Mouse (Mus musculus): Measurements from ENCODE around the gene Traf3ip2.

Gene Traf3ip2

DNA sequence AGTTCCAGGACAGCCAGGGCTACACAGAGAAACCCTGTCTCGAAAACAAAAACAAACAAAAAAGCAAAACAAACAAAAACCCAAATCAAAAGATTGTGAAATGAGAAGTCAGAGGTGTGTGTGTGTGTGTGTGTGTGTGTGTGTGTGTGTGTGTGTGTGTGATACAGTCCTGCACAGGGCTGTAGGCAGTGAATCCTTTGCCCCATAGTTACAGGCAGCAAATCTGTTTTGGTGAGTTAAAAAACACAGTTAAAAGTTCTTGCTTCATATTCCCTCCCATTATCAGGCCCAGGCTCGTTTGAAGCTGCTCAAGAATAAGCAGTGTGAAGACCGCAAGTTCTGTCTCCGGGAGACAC is at the start of gene Traf3ip2:
TSS of gene Traf3ip2 (plus strand) at position 302 of the 356 bp plus-strand sequence.
- no peak for DNase-seq

DNA sequence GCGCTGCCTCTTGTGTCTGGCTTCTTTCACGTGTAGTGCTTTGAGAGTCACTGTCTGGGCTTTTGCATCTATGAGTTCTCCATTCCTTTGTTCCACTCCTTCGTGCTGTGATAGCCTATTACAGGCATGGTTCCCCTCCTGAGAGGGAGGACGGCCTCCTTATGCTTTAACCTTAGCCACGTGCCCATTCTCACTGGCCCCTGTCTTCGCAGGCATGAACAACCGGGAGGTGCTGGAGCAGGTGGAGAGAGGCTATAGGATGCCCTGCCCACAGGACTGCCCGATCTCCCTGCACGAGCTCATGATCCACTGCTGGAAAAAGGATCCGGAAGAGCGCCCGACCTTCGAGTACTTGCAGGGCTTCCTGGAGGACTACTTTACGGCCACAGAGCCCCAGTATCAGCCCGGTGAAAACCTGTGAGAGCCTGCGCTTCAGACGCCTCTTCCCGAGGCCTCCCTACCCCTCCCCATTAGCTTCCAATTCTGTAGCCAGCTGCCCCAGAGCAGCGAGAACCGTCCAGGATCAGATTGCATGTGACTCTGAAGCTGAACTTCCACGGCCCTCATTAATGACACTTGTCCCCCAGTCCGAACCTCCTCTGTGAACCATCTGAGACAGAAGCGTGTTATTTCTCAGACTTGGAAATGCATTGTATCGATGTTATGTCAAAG is 49.0 kb upstream of the Traf3ip2 start:
- DNase-seq, result no peak

DNA sequence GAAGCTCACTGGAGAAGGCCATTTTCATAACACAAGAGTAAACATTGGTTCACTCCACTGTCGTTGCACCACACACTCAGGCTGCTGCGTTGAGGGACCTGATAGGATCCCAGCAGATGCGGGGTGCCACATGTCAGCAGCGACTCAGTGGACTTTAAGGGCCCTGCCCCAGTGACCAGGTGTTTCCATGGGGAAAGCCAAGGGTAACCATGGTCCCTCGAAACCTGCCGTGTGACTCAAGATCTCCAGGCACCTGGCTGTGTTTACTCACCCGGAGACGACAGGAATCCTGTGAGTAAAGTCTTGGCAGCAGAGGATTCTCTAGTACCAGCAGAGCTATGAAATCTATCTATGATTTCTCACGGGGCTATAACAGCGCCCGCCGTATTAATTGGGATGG is 45.8 kb upstream of the Traf3ip2 start:
- DNase-seq, result no peak

DNA sequence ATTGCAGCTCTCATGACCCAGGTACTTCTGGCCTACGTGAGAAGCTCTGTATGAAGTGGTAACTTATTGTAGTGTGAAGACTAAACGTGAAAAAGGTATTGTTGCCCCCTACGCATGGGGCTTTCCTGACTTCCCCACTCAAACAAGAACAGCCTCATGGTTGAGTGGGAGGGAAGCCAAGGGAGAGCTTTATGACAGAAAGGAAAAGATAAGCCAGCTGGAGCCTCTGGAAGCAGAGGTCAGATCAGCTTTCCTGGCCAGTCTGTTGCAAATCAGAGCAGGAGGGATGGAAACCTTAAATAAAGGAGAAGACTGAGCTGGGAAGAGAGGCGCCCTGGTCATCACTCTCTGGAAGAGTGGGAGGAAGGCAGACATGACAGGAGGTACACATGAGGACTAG is 43.7 kb upstream of the Traf3ip2 start:
- DNase-seq, result no peak

DNA sequence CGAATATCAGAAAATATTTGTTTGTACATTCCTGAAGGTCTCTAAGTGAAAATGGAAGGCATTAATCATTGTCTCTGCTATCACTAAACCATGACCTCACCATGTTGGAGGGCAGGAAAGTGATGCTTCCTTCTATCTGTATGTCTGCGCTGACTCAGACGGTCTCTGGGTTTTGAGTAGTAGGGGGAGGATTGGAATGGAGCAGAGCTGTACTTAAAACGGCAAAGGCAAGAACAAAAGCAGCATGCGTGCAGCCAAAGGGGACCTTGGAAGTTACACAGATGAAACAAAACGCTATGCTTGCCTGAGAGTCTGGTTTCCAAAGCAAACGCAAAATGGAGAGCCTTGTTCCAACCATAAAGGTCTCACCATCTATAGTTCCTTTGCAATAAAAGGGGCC is 41.7 kb upstream of the Traf3ip2 start:
- no peak for DNase-seq

DNA sequence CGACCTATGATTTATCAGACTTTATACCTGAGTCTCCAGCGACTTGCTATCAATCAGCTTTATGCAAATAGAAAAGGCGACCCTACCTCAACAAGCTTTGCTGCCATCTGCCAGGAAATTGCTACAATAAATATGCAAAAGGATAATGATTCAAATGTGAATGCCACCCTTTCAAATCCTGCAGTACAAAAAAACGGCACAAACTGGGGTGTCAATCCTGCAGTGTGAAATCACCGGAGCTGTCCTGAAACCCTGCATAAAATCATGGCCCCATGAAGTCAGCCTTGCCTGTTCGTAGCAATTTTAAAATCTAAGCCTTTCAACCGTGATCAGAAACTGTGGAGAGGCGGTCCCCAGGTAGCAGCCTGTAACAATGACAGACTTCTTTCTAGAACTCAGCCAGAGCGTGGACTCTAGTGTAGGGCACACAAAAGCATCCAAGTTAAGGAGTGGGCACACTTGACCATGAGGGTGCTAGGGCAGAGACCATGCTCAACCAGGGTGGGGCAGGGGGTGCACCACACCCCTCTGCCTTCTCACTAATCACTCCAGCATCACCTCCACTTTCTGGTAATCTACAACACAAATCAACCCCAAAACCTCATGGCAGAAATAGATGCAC is 40.6 kb upstream of the Traf3ip2 start:
- no peak for DNase-seq

DNA sequence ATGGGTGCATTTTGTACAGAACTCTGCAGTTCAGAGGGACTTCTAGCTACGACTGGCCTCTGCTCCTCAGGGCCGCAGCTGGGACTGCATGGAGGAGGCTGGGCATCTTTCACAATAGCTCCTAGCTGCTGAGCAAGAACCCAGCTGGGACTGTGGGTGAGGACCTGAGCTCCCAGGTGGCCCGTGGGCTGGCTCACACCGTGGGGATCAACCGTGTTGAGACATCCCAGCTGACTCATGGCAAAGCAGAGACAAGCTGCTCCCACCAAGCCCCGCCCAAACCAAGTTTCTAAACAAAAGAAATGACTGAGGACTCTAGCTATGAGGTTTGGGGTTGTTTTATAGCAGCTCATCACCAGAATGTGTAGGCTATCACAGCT is 40.1 kb upstream of the Traf3ip2 start:
- DNase-seq, result no peak

DNA sequence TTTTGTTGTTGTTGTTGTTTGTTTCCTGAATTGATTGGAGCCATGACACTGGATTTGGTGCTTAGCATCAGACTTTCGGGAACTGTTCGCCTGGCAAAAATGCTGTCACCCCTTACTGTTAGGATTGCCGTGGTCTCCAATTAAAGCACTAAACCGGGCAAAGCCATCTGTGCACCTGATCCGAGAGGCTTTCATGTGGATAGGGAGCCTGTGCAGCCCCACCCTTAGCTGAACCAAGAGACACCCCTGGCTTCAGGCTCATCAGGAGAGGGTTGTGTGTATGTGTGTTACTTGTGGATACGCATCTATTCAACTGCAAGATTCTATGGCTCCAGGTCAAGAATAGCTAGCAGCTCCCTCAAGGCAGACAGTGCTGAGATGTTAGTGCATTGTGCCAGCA is 36.3 kb upstream of the Traf3ip2 start:
- peak in 1 of 2 experiments; percentile 38 for DNase-seq

DNA sequence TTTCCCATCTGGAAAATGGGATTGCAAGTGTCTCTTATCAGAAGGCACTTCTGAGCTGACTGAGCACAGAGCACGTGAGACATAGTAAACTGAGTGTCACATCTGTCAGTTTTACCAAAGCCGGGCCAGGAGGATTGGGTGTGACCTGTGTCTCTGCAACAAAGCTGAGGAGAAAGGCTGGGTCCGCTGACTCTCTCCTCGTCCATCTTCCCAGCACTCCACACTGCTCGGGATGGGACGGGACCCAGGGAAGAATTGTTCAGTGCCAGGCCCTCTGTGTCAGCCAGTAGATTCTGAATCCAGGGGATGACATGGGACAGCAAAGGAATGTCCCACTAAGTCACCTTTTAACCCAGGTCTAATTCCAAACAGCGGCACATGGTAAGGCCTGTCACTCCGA is 32.3 kb upstream of the Traf3ip2 start:
- DNase-seq, result no peak

DNA sequence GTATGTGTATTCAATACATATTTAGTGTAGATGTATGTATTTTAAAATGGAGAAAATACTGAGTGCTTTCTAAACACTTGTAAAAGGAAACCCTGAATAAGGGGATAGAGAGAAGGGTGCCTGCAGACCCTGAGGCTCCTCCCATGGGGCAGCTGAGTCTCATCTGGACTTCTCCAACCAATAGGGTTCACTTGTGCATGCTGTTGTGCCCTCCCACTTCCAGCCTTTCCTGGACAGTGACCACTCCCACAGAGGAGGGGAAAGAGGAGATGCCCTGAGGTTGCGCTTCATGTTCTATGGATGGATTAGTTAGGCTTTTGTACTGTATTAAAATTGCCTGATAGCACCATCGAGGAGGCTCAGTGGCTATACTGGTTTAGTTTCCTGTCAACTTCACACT is 30.3 kb upstream of the Traf3ip2 start:
- DNase-seq, result no peak

DNA sequence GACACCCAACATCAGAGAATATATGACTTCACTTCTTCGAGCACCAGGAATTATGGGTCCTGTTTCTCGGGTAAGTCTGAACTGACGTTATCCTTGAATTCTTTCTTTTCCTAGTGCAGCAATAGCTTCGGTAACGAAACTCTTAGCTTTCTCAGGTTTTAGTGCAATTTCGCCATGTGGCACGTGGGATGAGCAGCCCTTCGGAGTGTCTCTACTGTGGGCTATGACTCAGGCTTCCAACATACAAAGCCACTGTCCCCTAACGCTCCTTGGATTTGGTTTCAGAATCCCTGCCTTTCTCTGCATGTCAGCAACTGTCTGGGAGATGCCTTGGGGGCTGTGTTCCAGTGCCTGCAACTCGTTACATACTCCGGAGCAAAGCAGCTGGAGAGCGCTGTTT is 29.0 kb upstream of the Traf3ip2 start:
- DNase-seq, result no peak

DNA sequence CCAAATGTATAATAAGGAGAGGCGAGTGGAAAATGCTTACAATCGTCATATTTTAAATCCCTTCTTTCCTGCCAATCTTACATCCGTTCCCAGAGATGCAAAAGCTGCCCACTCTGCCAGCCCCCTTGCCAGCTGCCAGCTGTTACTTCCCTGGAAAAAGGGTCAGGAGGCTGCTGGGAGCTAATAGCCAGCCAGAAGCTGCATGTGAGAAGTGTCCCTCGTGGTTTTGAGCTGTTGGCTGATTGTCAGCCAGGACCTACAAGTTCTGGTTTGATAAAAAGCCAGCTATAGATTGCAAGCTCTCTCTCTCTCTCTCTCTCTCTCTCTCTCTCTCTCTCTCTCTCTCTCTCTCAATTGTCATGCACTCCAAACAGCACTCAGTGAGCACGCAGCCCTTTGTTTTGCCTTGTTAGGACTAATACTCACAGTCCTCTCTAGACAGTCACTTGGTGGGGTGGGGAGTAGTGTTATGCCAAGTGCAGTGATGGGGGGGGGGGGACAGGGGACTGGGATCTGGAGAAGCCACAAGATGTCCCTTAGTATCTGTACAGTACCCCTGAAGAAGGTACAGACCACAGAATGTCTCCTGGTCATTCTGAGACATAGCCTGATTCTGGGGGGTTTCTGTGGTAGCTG is 25.3 kb upstream of the Traf3ip2 start:
- no peak for DNase-seq

DNA sequence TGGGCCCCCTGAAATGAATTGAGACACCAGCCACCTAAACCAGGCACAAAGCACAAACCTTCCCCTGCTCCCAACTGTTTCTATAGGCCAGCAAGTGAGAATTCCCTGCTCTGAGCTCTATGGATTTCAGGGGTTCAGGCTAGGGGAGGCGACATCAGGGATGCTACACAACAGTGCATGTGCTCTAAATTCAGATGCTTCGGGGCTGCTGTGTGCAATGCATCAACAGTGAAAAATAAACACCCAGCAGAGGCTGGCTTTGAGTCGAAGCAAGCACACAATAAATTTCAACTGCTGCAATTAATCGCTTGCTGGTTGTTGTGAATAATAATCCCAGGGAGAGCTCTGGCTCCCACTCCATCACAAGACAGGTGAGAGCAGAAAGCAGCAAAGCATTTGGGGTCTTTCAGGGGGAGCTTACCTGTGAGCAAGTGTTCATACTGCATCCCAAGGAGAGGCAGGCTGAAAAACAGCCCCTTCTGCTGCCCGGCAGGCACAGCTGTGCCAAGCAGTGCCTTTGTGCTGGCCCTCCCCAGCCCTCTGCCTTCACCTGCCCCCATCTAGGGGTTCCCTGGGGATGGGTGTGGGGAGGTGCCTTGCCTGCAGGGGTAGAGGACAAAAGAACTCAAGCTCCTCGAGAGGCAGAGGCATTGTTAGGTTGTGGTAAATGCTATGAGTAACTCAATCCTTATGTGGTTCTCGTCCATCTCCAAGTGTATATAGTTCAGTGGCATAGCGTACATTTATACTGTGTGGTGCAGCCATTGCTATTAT is 24.6 kb upstream of the Traf3ip2 start:
- no peak for DNase-seq

DNA sequence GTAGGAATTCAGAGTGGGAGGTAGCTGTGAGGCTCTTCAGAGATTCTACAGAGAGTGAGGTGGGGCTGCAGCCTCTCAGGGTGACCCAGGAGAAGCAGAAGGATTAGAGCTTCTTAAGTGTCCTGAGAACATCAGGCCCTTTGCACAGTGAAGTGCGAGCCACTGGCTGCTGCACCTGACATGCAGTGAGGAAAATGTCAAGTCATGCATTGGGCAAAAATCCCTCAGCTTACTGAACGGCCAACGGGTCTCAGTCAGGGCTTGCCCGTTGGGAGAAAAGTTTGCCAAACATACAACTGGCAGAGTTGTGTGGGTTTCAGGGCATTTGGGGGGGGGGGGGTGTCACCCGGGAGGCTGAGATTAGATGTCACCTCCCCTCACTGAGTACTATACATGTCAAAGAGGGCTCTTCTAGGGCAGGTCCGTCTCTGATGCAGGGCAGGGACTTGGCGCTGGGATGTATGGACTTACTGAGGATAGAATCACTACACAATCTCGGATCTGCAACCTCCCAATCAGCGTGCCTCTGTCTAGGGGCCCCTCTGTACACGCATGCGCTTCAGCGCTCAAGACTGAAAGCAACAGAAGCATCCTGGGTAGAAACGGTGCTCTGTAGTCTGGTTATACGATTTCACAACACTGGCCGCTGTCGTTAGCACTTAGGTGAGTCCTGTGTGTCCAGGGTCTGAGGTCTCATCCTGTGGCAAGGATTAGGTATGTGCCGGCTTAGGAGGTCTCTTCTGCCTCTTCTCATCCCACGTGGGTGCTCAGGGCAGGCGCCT is 22.8 kb upstream of the Traf3ip2 start:
- DNase-seq, result no peak

DNA sequence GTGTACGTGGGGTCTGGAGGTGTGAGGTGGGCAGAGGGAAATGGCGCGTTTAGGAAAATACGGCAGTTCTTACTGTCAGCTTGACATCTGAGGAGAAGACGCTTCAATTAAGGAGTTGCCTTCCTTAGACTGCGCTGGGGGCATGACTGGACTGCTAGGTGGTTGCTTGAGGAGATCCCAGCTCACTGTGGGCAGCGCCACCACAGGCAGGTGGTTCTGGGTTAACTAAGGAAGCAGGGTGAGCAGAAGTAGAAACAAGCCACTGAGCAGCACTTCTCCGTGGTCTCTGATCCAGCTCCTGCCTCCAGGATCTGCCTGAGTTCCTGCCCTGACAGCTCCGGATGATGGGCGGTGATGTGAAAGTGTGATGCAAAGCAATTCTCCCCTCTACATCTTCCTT is 22.1 kb upstream of the Traf3ip2 start:
- no peak for DNase-seq

DNA sequence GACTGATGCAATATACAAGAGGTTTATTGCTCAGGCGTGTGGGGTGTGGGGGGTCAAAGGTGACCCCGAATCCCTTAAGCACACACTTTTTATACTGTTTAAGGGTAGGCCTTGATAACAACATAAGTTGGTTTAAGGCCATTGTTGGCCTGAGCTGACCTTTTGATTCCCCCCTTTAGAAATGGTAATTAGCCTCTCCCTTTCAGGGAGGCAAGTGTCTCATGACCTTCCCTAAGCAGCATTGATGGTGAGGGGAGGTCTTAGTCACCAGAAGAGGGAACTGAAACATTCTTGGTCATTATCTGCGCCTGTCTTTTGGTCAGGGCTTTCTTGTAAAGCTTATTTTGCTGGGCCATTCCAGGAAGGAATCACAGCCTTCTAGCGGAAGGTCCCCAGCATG is 20.2 kb upstream of the Traf3ip2 start:
- DNase-seq, result no peak

DNA sequence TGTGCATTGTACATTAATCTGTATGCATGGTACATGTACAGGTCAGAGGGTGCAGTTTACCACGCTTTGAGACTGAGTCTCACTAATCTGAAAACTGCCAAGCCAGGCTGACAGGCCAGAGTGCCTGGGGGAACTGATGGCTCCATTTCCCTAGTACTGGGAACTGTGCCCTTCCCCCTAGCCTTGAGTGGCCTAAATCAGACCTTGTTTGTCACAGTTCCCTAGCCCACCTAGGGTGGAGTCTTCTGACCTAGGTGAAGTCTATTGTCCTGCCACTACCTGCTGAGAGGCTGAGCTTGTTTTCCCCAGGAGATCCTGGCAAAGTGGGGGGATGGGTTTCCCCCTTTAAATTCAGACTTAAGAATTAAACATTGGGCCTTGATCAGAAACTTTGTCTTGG is 18.0 kb upstream of the Traf3ip2 start:
- DNase-seq, result no peak

DNA sequence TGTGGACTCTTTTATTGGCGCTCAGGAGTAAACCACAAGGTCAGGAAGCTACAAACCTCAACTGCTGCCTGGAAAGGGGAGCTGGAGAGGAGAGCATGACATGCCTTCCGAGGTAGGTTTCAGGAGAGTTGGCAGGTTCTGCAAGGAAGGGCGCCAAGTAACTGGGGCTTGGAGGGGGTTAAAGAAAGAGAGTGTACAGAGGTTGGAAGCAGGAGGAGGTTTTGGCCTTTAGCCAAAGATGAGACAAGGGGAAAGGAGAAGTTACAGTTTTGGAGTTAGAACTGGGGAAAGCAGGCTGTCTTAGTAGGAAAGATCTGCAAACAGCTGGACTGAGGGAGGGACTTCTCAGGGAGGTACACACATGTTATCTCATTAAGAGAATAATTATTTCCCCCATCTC is 16.9 kb upstream of the Traf3ip2 start:
- DNase-seq, result no peak

DNA sequence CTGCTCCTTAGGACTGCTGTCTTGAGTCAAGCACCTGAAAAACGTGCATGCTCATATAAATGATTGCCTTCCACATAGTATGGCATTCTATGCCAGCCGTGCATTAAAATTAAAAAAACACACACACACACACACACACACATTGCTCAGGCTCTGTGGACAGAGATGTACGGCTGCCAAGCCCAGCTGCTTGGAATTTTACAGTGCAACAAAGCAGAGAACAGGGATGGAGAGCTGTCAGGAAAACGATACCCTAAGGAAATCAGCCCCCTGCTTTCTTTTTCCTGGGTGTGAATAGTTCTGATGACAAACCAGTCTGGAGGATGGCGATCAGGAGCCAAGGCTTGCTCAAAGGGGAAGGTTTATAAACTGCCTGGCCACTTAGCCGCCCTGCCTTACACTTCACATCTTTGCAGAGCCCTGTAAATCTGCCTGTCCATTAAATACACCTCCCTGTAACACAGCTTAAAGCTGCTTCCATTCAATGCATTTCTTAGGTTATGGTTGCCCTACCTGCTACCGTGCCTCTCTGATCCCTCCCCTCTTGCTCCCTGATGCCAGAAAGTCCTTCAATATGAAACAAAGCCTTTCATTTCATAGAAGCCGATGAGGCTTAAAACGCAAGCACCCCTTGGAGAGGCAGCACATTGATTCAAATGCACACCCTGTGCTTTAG is 15.5 kb upstream of the Traf3ip2 start:
- no peak for DNase-seq

DNA sequence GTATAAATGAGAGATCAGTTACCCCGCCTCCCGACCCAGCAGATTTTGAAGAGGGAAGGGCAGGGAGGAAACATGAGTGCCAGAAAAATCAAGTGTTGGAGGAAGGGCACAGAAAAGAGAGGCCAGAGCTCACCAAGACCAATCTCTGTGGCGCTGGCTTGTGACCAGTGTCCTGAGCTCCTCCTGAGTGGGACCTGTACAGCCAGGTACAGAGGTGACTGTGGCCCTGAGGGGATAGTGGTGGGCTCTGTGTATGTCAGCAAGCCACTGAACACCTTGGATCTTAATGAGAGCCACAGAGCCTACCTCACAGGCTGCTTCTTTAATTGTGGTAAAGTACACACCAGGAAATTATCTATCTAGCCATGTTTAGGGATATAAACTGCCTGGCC is 14.9 kb upstream of the Traf3ip2 start:
- DNase-seq, result peak in 1 of 2 experiments; percentile 25

DNA sequence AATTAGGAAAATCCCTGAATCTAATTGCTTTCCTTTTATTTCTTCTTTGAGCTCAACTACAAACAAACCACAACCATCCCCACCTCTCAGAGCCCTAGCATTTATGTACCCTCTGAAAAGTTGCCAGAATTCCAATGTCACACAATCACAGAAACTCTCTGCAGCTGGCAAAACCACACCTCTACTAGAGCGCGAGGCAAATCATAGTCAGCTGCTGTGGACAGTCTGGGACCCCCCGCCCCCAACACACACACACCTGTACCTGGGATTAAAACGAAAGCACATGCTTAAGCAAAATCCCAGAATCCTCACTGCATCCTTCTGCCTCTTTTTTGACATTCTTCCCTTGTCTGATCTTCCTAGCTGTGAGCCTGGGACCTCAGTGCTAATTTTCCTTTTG is 13.1 kb upstream of the Traf3ip2 start:
- DNase-seq, result no peak

DNA sequence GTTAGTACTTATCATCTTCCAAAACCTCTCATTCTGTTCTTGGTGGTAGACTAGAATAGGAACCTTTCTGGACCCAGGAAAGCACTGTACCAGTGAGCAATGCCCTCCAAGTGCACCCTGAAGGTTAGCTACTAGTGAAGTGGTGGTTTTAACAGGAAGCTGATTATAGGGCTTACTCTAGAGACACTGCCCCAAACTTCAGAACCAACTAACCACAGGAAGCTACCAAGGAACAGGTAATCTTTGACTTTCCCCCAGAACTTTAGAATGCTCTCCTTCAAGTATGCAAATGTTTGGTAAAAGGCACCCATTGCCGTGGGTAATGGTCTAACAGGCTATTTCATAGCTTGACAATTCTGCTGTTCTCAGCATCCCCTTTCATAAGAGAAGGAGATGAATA is 12.6 kb upstream of the Traf3ip2 start:
- no peak for DNase-seq

DNA sequence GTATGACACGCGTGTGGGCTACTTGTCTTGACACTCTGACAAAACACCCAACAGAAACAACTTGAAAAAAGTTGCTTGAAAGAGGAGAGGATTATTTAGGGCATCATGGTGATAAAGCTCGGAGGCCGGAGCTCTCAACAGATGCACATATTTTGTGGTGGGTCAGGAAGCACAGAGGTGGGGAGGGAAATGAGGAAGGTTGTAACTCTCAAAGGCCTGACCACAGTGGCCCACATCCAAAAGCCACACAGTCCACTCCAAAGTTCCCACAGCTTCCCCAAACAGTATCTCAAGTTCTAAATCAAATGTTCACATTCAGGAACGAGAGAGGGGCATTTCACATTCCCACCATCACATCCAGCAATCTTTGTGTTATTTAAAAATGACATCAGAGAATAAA is 11.7 kb upstream of the Traf3ip2 start:
- no peak for DNase-seq

All from cerebellum, postnatal 25 days (tissue).